Mouse (Mus musculus): ENCODE measurements at regions not wholly inside any gene's neighbourhood (a gene's known extent, or its start where the extent isn't known, plus 50 kb on each side); places are given as distances from the start of the nearest gene placed in this dataset.

DNA sequence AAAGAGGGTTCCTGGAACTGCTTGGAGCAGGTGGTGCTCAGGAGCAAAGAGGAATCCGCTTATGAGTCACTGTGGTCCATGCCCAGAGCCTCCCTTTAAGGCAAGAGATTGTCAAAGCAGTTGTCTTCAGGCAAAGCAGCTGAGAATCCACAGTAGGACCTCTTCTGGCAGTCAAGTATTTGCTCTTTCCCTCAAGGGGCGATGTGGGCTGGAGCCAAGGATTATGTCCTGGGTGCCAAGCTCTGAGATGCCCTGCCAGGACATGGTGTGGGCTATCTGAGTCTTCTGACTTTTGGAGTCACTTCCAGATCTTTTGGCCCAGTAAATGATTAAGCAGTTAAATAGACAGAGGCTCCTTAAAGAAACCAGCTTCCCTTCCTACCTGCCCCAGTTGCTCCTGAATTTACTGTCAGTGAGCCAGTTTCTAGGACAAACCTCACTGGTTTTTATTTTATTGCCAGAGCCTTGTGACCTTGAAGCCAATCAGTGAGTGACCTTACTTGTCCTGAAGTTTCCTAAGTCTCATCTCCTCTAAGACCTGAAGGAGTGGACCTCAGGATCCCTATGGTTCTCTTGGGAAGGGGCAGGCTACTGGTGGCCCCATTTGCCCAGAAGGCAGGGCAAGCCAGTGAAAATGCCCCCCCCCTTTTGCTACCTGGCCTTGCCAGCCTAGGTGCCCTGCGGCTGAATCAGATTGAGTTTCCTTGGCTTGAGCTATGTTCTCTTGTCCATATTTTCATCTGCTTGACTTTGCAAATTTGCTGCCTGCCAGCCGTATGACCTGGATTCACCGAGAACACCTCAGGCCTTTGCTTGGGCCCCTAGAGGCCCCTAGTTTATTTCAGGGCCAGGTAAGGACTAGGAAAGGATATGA is 66.7 kb upstream of the Bod1 start:
- H3K36me3 ChIP-seq (ENCODE audit: insufficient read depth, low read length) = no peaks in the 10 kb centered on the region
- H3K4me2 ChIP-seq (ENCODE audit: low read length) = no peak overlapping the region
- no peak for DNase-seq (ENCODE audit: low spot score)
- H3K4me3 ChIP-seq (replicated peaks; ENCODE audit: low read depth, low read length) = no peak overlapping the region
- ATAC-seq (replicated peaks; ENCODE audit: low FRiP score, low read depth) = no peak
- TF ChIP-seq CTCF (IDR thresholded peaks at IDR 0.05; ENCODE audit: low read depth) = no peak
- no peaks in the 10 kb centered on the region for H3K27me3 ChIP-seq (ENCODE audit: insufficient read depth, low read length)
- 90% methylated on average over 5 of the region's 5 CpGs for WGBS
- no peaks in the 10 kb centered on the region for H3K9me3 ChIP-seq (replicated peaks; ENCODE audit: low read length)
- H3K4me1 ChIP-seq (replicated peaks; ENCODE audit: insufficient read depth, low read length) = peaks cover 9% of the 10 kb centered on the region; the same call in 1 of the 2 replicates
- no peak overlapping the region for H3K27ac ChIP-seq
- H3K9ac ChIP-seq (ENCODE audit: low read depth, low read length) = no peak overlapping the region

GRCm38 (mm10) chr11:31740409-31740808 is 68.7 kb upstream of the Bod1 start:
- ATAC-seq (replicated peaks; ENCODE audit: low FRiP score, low read depth) = no peak
- Histone ChIP-seq H3K9ac (ENCODE audit: low read depth, low read length) (no peak overlapping the region), H3K4me3 (replicated peaks; ENCODE audit: low read depth, low read length) (no peak overlapping the region), H3K36me3 (ENCODE audit: insufficient read depth, low read length) (no peaks in the 10 kb centered on the region), H3K4me2 (ENCODE audit: low read length) (no peak overlapping the region), H3K4me1 (replicated peaks; ENCODE audit: insufficient read depth, low read length) (no peaks in the 10 kb centered on the region), H3K27ac (no peak overlapping the region), H3K27me3 (ENCODE audit: insufficient read depth, low read length) (no peaks in the 10 kb centered on the region), H3K9me3 (replicated peaks; ENCODE audit: low read length) (no peaks in the 10 kb centered on the region)
- WGBS = 66% methylated on average over 5 of the region's 5 CpGs
- no peak for DNase-seq (ENCODE audit: low spot score)
- TF ChIP-seq CTCF (IDR thresholded peaks at IDR 0.05; ENCODE audit: low read depth) = no peak

DNA sequence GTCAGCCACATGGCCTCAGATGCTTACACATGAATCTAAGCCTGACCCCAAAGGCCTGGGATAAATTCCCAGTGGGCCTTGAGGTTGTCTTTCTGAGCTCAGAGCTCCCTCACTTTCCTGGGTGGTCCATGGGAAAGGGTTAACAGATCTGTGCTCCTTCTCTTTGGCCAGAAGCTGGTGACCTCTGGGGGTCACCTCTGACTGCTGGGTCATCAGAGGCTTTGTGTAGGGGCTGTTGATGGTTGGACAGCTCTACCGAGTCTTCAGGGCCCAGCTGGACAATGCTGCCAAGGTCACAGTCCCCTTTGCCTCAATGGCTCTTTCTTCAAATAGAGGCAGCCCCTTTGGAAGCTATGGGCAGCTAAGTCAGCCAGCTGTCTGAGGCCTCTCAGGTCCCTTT is 70.5 kb upstream of the Bod1 start:
- H3K4me2 ChIP-seq (ENCODE audit: low read length) = no peak overlapping the region
- ATAC-seq (replicated peaks; ENCODE audit: low FRiP score, low read depth) (no peak), DNase-seq (ENCODE audit: low spot score) (no peak)
- H3K27me3 ChIP-seq (ENCODE audit: insufficient read depth, low read length) = no peaks in the 10 kb centered on the region
- H3K4me3 ChIP-seq (replicated peaks; ENCODE audit: low read depth, low read length) = no peak overlapping the region
- no peaks in the 10 kb centered on the region for H3K9me3 ChIP-seq (replicated peaks; ENCODE audit: low read length)
- WGBS = 35% methylated on average over 1 of the region's 1 CpGs
- no peak overlapping the region for H3K9ac ChIP-seq (ENCODE audit: low read depth, low read length)
- H3K4me1 ChIP-seq (replicated peaks; ENCODE audit: insufficient read depth, low read length) = no peaks in the 10 kb centered on the region
- TF ChIP-seq CTCF (IDR thresholded peaks at IDR 0.05; ENCODE audit: low read depth) = no peak
- no peak overlapping the region for H3K27ac ChIP-seq
- no peaks in the 10 kb centered on the region for H3K36me3 ChIP-seq (ENCODE audit: insufficient read depth, low read length)

DNA sequence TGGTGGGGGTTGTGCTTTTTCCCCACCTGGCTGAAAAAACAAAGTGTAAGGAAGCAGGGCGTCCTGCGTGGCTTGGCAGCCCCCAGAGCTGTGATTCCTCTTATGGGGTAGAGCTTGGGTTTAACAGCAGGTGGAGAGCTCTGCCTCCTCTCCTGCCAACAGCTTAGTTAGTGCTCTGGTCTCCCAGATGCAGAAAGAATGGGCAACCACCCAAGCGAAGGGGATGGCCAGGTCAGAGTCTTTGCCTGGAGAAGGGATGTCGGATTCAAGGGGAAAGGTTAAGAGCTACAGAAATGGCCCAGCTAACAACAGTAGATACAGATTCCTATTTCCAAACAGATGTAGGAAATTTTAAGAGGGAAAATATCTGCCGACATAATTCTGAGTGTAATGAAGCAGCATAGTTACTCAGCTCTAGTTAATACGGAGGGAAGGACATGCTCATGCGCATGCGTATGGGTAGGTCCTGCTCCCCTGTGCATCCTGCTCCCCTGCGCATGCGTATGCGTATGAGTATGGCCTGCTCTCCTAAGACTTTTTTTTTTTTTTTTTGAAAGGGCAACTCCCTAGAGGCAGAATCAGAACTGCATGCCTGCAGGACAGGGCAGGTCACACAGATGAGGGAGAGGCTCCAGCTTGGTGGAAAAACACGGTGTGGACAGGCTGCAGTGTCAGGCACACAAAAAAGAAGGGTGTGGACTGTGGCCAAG is 72.5 kb upstream of the Bod1 start:
- Histone ChIP-seq H3K9ac (ENCODE audit: low read depth, low read length) (no peak overlapping the region), H3K4me2 (ENCODE audit: low read length) (no peak overlapping the region), H3K27me3 (ENCODE audit: insufficient read depth, low read length) (no peaks in the 10 kb centered on the region), H3K4me1 (replicated peaks; ENCODE audit: insufficient read depth, low read length) (no peaks in the 10 kb centered on the region), H3K27ac (no peak overlapping the region), H3K4me3 (replicated peaks; ENCODE audit: low read depth, low read length) (no peak overlapping the region), H3K36me3 (ENCODE audit: insufficient read depth, low read length) (no peaks in the 10 kb centered on the region), H3K9me3 (replicated peaks; ENCODE audit: low read length) (no peaks in the 10 kb centered on the region)
- no peak for ATAC-seq (replicated peaks; ENCODE audit: low FRiP score, low read depth)
- no peak for TF ChIP-seq CTCF (IDR thresholded peaks at IDR 0.05; ENCODE audit: low read depth)
- WGBS = 77% methylated on average over 12 of the region's 12 CpGs
- no peak for DNase-seq (ENCODE audit: low spot score)

GRCm38 (mm10) chr11:31745028-31745865 is 73.6 kb upstream of the Bod1 start:
- ATAC-seq (replicated peaks; ENCODE audit: low FRiP score, low read depth) (no peak), DNase-seq (ENCODE audit: low spot score) (no peak)
- Histone ChIP-seq H3K27me3 (ENCODE audit: insufficient read depth, low read length) (no peaks in the 10 kb centered on the region), H3K4me1 (replicated peaks; ENCODE audit: insufficient read depth, low read length) (no peaks in the 10 kb centered on the region), H3K27ac (no peak overlapping the region), H3K4me3 (replicated peaks; ENCODE audit: low read depth, low read length) (no peak overlapping the region), H3K36me3 (ENCODE audit: insufficient read depth, low read length) (no peaks in the 10 kb centered on the region), H3K9me3 (replicated peaks; ENCODE audit: low read length) (no peaks in the 10 kb centered on the region), H3K4me2 (ENCODE audit: low read length) (no peak overlapping the region), H3K9ac (ENCODE audit: low read depth, low read length) (no peak overlapping the region)
- TF ChIP-seq CTCF (IDR thresholded peaks at IDR 0.05; ENCODE audit: low read depth) = no peak
- WGBS = 77% methylated on average over 16 of the region's 16 CpGs

DNA sequence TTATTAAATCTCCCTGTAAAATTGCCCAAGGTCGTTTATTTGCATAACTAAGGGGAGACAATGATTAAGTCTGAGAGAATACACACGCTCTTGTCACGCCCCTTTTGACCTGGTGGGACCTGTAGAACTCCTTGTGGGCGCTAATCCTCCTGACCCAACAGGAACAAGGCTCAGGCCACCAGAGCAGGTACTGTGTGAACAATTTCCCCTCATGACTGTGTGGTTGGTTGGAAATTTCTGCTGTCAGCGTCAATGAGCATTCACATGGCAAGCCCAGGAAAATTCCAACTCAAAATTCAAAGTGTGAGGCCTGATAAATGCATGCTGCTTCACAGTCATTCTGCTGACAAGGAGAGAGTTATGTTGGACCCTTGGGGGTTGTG is 74.2 kb upstream of the Bod1 start:
- no peak overlapping the region for H3K27ac ChIP-seq
- H3K9me3 ChIP-seq (replicated peaks; ENCODE audit: low read length) = no peaks in the 10 kb centered on the region
- 48% methylated on average over 5 of the region's 5 CpGs for WGBS
- no peaks in the 10 kb centered on the region for H3K4me1 ChIP-seq (replicated peaks; ENCODE audit: insufficient read depth, low read length)
- H3K4me2 ChIP-seq (ENCODE audit: low read length) = no peak overlapping the region
- H3K4me3 ChIP-seq (replicated peaks; ENCODE audit: low read depth, low read length) = no peak overlapping the region
- no peak overlapping the region for H3K9ac ChIP-seq (ENCODE audit: low read depth, low read length)
- H3K36me3 ChIP-seq (ENCODE audit: insufficient read depth, low read length) = no peaks in the 10 kb centered on the region
- no peaks in the 10 kb centered on the region for H3K27me3 ChIP-seq (ENCODE audit: insufficient read depth, low read length)
- DNase-seq (ENCODE audit: low spot score) (no peak), ATAC-seq (replicated peaks; ENCODE audit: low FRiP score, low read depth) (no peak)
- TF ChIP-seq CTCF (IDR thresholded peaks at IDR 0.05; ENCODE audit: low read depth) = no peak

Measured in kidney, postnatal 0 days (tissue).